Mouse (Mus musculus): ENCODE measurements around the gene Nfix. TPM values are rescaled to one million over a fixed set of nuclear protein-coding genes. Genes with fewer than 3 reads are reported as not detected.

The Nfix gene
- polyA plus RNA-seq, 1 experiment from 2014 or later = 14.8 TPM

- Histone ChIP-seq H3K36me3 (no peaks in the 10 kb centered on the region), H3K9me3 (no peaks in the 10 kb centered on the region), H3K4me2 (replicated peaks) (no peak overlapping the region), H3K4me3 (replicated peaks) (no peak overlapping the region), H3K27me3 (replicated peaks) (peaks cover 10% of the 10 kb centered on the region; the same call in 1 of the 2 replicates), H3K9ac (no peak overlapping the region), H3K27ac (peak overlapping the region; percentile 19; the same call in 1 of the 2 replicates), H3K4me1 (replicated peaks) (peaks cover 37% of the 10 kb centered on the region)
- no peak for ATAC-seq
- WGBS = 50% methylated on average over 5 of the region's 5 CpGs
Measured at GRCm38 (mm10) chr8:84732545-84732944, 67.6 kb downstream of the Nfix start.

GRCm38 (mm10) chr8:84731371-84732177 lies 68.6 kb downstream of the Nfix start:
- no peak overlapping the region for H3K4me2 ChIP-seq (replicated peaks)

GRCm38 (mm10) chr8:84730541-84731370 lies 69.4 kb downstream of the Nfix start:
- no peak overlapping the region for H3K4me3 ChIP-seq (replicated peaks)
- 0 out of 2 replicates have a peak overlapping the region, but pooled peaks have one; percentile 17 for H3K9ac ChIP-seq
- H3K4me2 ChIP-seq (replicated peaks) = peak overlapping the region; percentile 26
- no peaks in the 10 kb centered on the region for H3K36me3 ChIP-seq
- H3K9me3 ChIP-seq = no peaks in the 10 kb centered on the region
- H3K27ac ChIP-seq = peak overlapping the region; percentile 54; the same call in 1 of the 2 replicates
- H3K4me1 ChIP-seq (replicated peaks) = peaks cover 38% of the 10 kb centered on the region
- H3K27me3 ChIP-seq (replicated peaks) = peaks cover 4% of the 10 kb centered on the region; the same call in 1 of the 2 replicates
- WGBS = 41% methylated on average over 9 of the region's 9 CpGs
- ATAC-seq = peak; percentile 77

More at GRCm38 (mm10) chr8:84731371-84732177, 68.6 kb downstream of the Nfix start:
- H3K27me3 ChIP-seq (replicated peaks) = peaks cover 7% of the 10 kb centered on the region; the same call in 1 of the 2 replicates
- H3K36me3 ChIP-seq = no peaks in the 10 kb centered on the region
- no peak overlapping the region for H3K9ac ChIP-seq
- WGBS = 64% methylated on average over 11 of the region's 11 CpGs
- peak overlapping the region; percentile 54; the same call in 1 of the 2 replicates for H3K27ac ChIP-seq
- H3K4me1 ChIP-seq (replicated peaks) = peaks cover 37% of the 10 kb centered on the region
- H3K4me3 ChIP-seq (replicated peaks) = no peak overlapping the region
- H3K9me3 ChIP-seq = no peaks in the 10 kb centered on the region
- 0 out of 2 replicates have a peak, but pooled peaks have one; percentile 7 for ATAC-seq

- no peak for ATAC-seq
- Histone ChIP-seq H3K36me3 (no peaks in the 10 kb centered on the region), H3K4me2 (replicated peaks) (no peak overlapping the region), H3K4me1 (replicated peaks) (peaks cover 42% of the 10 kb centered on the region), H3K9me3 (no peaks in the 10 kb centered on the region), H3K27me3 (replicated peaks) (0 out of 2 replicates have a peak, but pooled peaks cover 4% of the 10 kb centered on the region), H3K9ac (no peak overlapping the region), H3K4me3 (replicated peaks) (no peak overlapping the region), H3K27ac (0 out of 2 replicates have a peak overlapping the region, but pooled peaks have one; percentile 41)
- 89% methylated on average over 16 of the region's 16 CpGs for WGBS
Measured at GRCm38 (mm10) chr8:84729921-84730362, 70.2 kb downstream of the Nfix start.

GRCm38 (mm10) chr8:84728474-84728873 lies 71.7 kb downstream of the Nfix start:
- Histone ChIP-seq H3K27ac (no peak overlapping the region), H3K9ac (no peak overlapping the region), H3K9me3 (no peaks in the 10 kb centered on the region), H3K36me3 (no peaks in the 10 kb centered on the region), H3K4me1 (replicated peaks) (peaks cover 54% of the 10 kb centered on the region), H3K4me2 (replicated peaks) (no peak overlapping the region), H3K4me3 (replicated peaks) (no peak overlapping the region), H3K27me3 (replicated peaks) (no peaks in the 10 kb centered on the region)
- 76% methylated on average over 3 of the region's 3 CpGs for WGBS
- no peak for ATAC-seq

GRCm38 (mm10) chr8:84725941-84726259 lies 74.2 kb downstream of the Nfix start:
- WGBS = 44% methylated on average over 3 of the region's 3 CpGs
- Histone ChIP-seq H3K27me3 (replicated peaks) (no peaks in the 10 kb centered on the region), H3K9ac (no peak overlapping the region), H3K4me3 (replicated peaks) (no peak overlapping the region), H3K36me3 (no peaks in the 10 kb centered on the region), H3K4me2 (replicated peaks) (no peak overlapping the region), H3K4me1 (replicated peaks) (peaks cover 44% of the 10 kb centered on the region), H3K9me3 (no peaks in the 10 kb centered on the region), H3K27ac (0 out of 2 replicates have a peak overlapping the region, but pooled peaks have one; percentile 1)
- no peak for ATAC-seq

GRCm38 (mm10) chr8:84725246-84725940 lies 74.8 kb downstream of the Nfix start:
- no peak overlapping the region for H3K4me3 ChIP-seq (replicated peaks)
- H3K27me3 ChIP-seq (replicated peaks) = peaks cover 4% of the 10 kb centered on the region; the same call in 1 of the 2 replicates
- ATAC-seq = no peak
- H3K4me2 ChIP-seq (replicated peaks) = no peak overlapping the region
- 60% methylated on average over 10 of the region's 10 CpGs for WGBS
- H3K27ac ChIP-seq = 0 out of 2 replicates have a peak overlapping the region, but pooled peaks have one; percentile 1
- no peaks in the 10 kb centered on the region for H3K9me3 ChIP-seq
- no peaks in the 10 kb centered on the region for H3K36me3 ChIP-seq
- H3K9ac ChIP-seq = no peak overlapping the region
- H3K4me1 ChIP-seq (replicated peaks) = peaks cover 39% of the 10 kb centered on the region

GRCm38 (mm10) chr8:84724683-84725082 lies 75.5 kb downstream of the Nfix start:
- peaks cover 35% of the 10 kb centered on the region for H3K4me1 ChIP-seq (replicated peaks)
- no peak for ATAC-seq
- H3K36me3 ChIP-seq = no peaks in the 10 kb centered on the region
- 50% methylated on average over 9 of the region's 9 CpGs for WGBS
- no peaks in the 10 kb centered on the region for H3K9me3 ChIP-seq
- no peak overlapping the region for H3K9ac ChIP-seq
- no peak overlapping the region for H3K4me3 ChIP-seq (replicated peaks)
- peaks cover 6% of the 10 kb centered on the region; the same call in 1 of the 2 replicates for H3K27me3 ChIP-seq (replicated peaks)
- no peak overlapping the region for H3K4me2 ChIP-seq (replicated peaks)
- H3K27ac ChIP-seq = no peak overlapping the region

- 0 out of 2 replicates have a peak overlapping the region, but pooled peaks have one; percentile 3 for H3K4me3 ChIP-seq (replicated peaks)
- WGBS = 38% methylated on average over 7 of the region's 7 CpGs
- peaks cover 35% of the 10 kb centered on the region for H3K4me1 ChIP-seq (replicated peaks)
- peak overlapping the region; percentile 44 for H3K4me2 ChIP-seq (replicated peaks)
- H3K36me3 ChIP-seq = no peaks in the 10 kb centered on the region
- peaks cover 6% of the 10 kb centered on the region; the same call in 1 of the 2 replicates for H3K27me3 ChIP-seq (replicated peaks)
- H3K27ac ChIP-seq = peak overlapping the region; percentile 93
- H3K9me3 ChIP-seq = no peaks in the 10 kb centered on the region
- ATAC-seq = no peak; the same call in none of the 2 replicates
- peak overlapping the region; percentile 31 for H3K9ac ChIP-seq
Measured at GRCm38 (mm10) chr8:84723571-84723900, 76.6 kb downstream of the Nfix start.

GRCm38 (mm10) chr8:84722850-84723570 lies 77.1 kb downstream of the Nfix start, which contains the start of gene G430095P16Rik:
G430095P16Rik (plus strand) TSS chr8:84723007.
- H3K27me3 ChIP-seq (replicated peaks) = peaks cover 7% of the 10 kb centered on the region; the same call in 1 of the 2 replicates
- peak within 1 kb of the TSS; percentile 93 for H3K27ac ChIP-seq
- H3K4me3 ChIP-seq (replicated peaks) = 0 out of 2 replicates have a peak within 1 kb of the TSS, but pooled peaks have one; percentile 10
- no peaks in the 10 kb centered on the region for H3K9me3 ChIP-seq
- peak; percentile 94 for ATAC-seq
- peak within 1 kb of the TSS; percentile 31 for H3K9ac ChIP-seq
- peak within 1 kb of the TSS; percentile 44 for H3K4me2 ChIP-seq (replicated peaks)
- no peaks in the 10 kb centered on the region for H3K36me3 ChIP-seq
- peaks cover 35% of the 10 kb centered on the region for H3K4me1 ChIP-seq (replicated peaks)
- WGBS = 6% methylated on average over 10 of the region's 10 CpGs

GRCm38 (mm10) chr8:84722530-84722849 lies 77.7 kb downstream of the Nfix start:
- Histone ChIP-seq H3K4me3 (replicated peaks) (0 out of 2 replicates have a peak overlapping the region, but pooled peaks have one; percentile 10), H3K9ac (0 out of 2 replicates have a peak overlapping the region, but pooled peaks have one; percentile 31), H3K27me3 (replicated peaks) (peaks cover 11% of the 10 kb centered on the region; the same call in 1 of the 2 replicates), H3K36me3 (no peaks in the 10 kb centered on the region), H3K27ac (peak overlapping the region; percentile 93), H3K9me3 (no peaks in the 10 kb centered on the region), H3K4me1 (replicated peaks) (peaks cover 35% of the 10 kb centered on the region), H3K4me2 (replicated peaks) (peak overlapping the region; percentile 44)
- 52% methylated on average over 6 of the region's 6 CpGs for WGBS
- no peak for ATAC-seq
